Mouse (Mus musculus): ENCODE measurements around the gene Cnpy3. TPM values are rescaled to one million over a fixed set of nuclear protein-coding genes. Genes with fewer than 3 reads are reported as not detected.
"Not testable (repeated sequence)": the region's sequence is repeated elsewhere in the genome, so short reads cannot be mapped to it uniquely, and the experiment has no call there.

Cnpy3 gene
- polyA plus RNA-seq (2015; fragmentation: Nextera tagmentation; extraction: Ambion mirVana) = 59.9 and 64.7 TPM in 2 replicates

- ATAC-seq (replicated peaks; ENCODE audit: low FRiP score, low read depth) (peak; percentile 99), DNase-seq (ENCODE audit: low spot score) (peak; percentile 99)
- Histone ChIP-seq H3K4me3 (replicated peaks; ENCODE audit: low read depth, low read length) (peak within 1 kb of the TSS; percentile 76), H3K36me3 (ENCODE audit: insufficient read depth, low read length) (no peaks in the 10 kb centered on the region), H3K4me1 (replicated peaks; ENCODE audit: insufficient read depth, low read length) (peaks cover 10% of the 10 kb centered on the region; the same call in 1 of the 2 replicates), H3K27me3 (ENCODE audit: insufficient read depth, low read length) (no peaks in the 10 kb centered on the region), H3K9ac (ENCODE audit: low read depth, low read length) (peak within 1 kb of the TSS; percentile 78), H3K9me3 (replicated peaks; ENCODE audit: low read length) (no peaks in the 10 kb centered on the region), H3K4me2 (ENCODE audit: low read length) (peak within 1 kb of the TSS; percentile 81), H3K27ac (peak within 1 kb of the TSS; percentile 93)
- TF ChIP-seq CTCF (IDR thresholded peaks at IDR 0.05; ENCODE audit: low read depth) = no peak
- under 1% methylated on average over 54 of the region's 58 CpGs for WGBS
Measured at GRCm38 (mm10) chr17:46751794-46752556, at the start of gene Cnpy3. Gene Cnpy3 (minus strand): TSS chr17:46752214.

- no peaks in the 10 kb centered on the region for H3K4me1 ChIP-seq (replicated peaks; ENCODE audit: insufficient read depth, low read length)
- peaks cover 35% of the 10 kb centered on the region for H3K36me3 ChIP-seq (ENCODE audit: insufficient read depth, low read length)
- DNase-seq (ENCODE audit: low spot score) (no peak), ATAC-seq (replicated peaks; ENCODE audit: low FRiP score, low read depth) (no peak)
- no peak overlapping the region for H3K27ac ChIP-seq
- TF ChIP-seq CTCF (IDR thresholded peaks at IDR 0.05; ENCODE audit: low read depth) = no peak
- no peaks in the 10 kb centered on the region for H3K27me3 ChIP-seq (ENCODE audit: insufficient read depth, low read length)
- no peak overlapping the region for H3K9ac ChIP-seq (ENCODE audit: low read depth, low read length)
- H3K9me3 ChIP-seq (replicated peaks; ENCODE audit: low read length) = no peaks in the 10 kb centered on the region
- no peak overlapping the region for H3K4me2 ChIP-seq (ENCODE audit: low read length)
- no peak overlapping the region for H3K4me3 ChIP-seq (replicated peaks; ENCODE audit: low read depth, low read length)
- WGBS = 81% methylated on average over 6 of the region's 6 CpGs
Measured at GRCm38 (mm10) chr17:46801761-46802160, 49.7 kb upstream of the Cnpy3 start.

- Histone ChIP-seq H3K4me1 (replicated peaks; ENCODE audit: insufficient read depth, low read length) (no peaks in the 10 kb centered on the region), H3K4me2 (ENCODE audit: low read length) (no peak overlapping the region), H3K27me3 (ENCODE audit: insufficient read depth, low read length) (no peaks in the 10 kb centered on the region), H3K4me3 (replicated peaks; ENCODE audit: low read depth, low read length) (no peak overlapping the region), H3K36me3 (ENCODE audit: insufficient read depth, low read length) (peaks cover 26% of the 10 kb centered on the region), H3K9ac (ENCODE audit: low read depth, low read length) (no peak overlapping the region), H3K27ac (no peak overlapping the region), H3K9me3 (replicated peaks; ENCODE audit: low read length) (no peaks in the 10 kb centered on the region)
- 68% methylated on average over 10 of the region's 10 CpGs for WGBS
- no peak for TF ChIP-seq CTCF (IDR thresholded peaks at IDR 0.05; ENCODE audit: low read depth)
- ATAC-seq (replicated peaks; ENCODE audit: low FRiP score, low read depth) (no peak), DNase-seq (ENCODE audit: low spot score) (no peak)
Measured at GRCm38 (mm10) chr17:46799680-46800079, 47.7 kb upstream of the Cnpy3 start.

- Histone ChIP-seq H3K9me3 (replicated peaks; ENCODE audit: low read length) (no peaks in the 10 kb centered on the region), H3K27me3 (ENCODE audit: insufficient read depth, low read length) (no peaks in the 10 kb centered on the region), H3K4me1 (replicated peaks; ENCODE audit: insufficient read depth, low read length) (no peaks in the 10 kb centered on the region), H3K4me2 (ENCODE audit: low read length) (no peak overlapping the region), H3K9ac (ENCODE audit: low read depth, low read length) (no peak overlapping the region), H3K36me3 (ENCODE audit: insufficient read depth, low read length) (peaks cover 25% of the 10 kb centered on the region), H3K27ac (no peak overlapping the region), H3K4me3 (replicated peaks; ENCODE audit: low read depth, low read length) (no peak overlapping the region)
- WGBS = 45% methylated on average over 4 of the region's 8 CpGs
- DNase-seq (ENCODE audit: low spot score) (peak; percentile 11), ATAC-seq (replicated peaks; ENCODE audit: low FRiP score, low read depth) (no peak)
- no peak for TF ChIP-seq CTCF (IDR thresholded peaks at IDR 0.05; ENCODE audit: low read depth)
Measured at GRCm38 (mm10) chr17:46797386-46797785, 45.4 kb upstream of the Cnpy3 start.

GRCm38 (mm10) chr17:46796743-46797142 lies 44.7 kb upstream of the Cnpy3 start:
- ATAC-seq (replicated peaks; ENCODE audit: low FRiP score, low read depth) = no peak
- 81% methylated on average over 4 of the region's 4 CpGs for WGBS
- peaks cover 23% of the 10 kb centered on the region for H3K36me3 ChIP-seq (ENCODE audit: insufficient read depth, low read length)

GRCm38 (mm10) chr17:46792963-46793362 lies 40.9 kb upstream of the Cnpy3 start:
- no peak for DNase-seq (ENCODE audit: low spot score)
- H3K9me3 ChIP-seq (replicated peaks; ENCODE audit: low read length) = no peaks in the 10 kb centered on the region
- no peaks in the 10 kb centered on the region for H3K36me3 ChIP-seq (ENCODE audit: insufficient read depth, low read length)
- ATAC-seq (replicated peaks; ENCODE audit: low FRiP score, low read depth) = no peak
- no peaks in the 10 kb centered on the region for H3K4me1 ChIP-seq (replicated peaks; ENCODE audit: insufficient read depth, low read length)
- H3K27me3 ChIP-seq (ENCODE audit: insufficient read depth, low read length) = no peaks in the 10 kb centered on the region
- H3K9ac ChIP-seq (ENCODE audit: low read depth, low read length) = no peak overlapping the region
- WGBS = 82% methylated on average over 2 of the region's 2 CpGs
- no peak overlapping the region for H3K4me2 ChIP-seq (ENCODE audit: low read length)
- H3K27ac ChIP-seq = no peak overlapping the region
- TF ChIP-seq CTCF (IDR thresholded peaks at IDR 0.05; ENCODE audit: low read depth) = no peak; the same call in 1 of the 2 replicates
- no peak overlapping the region for H3K4me3 ChIP-seq (replicated peaks; ENCODE audit: low read depth, low read length)

More at GRCm38 (mm10) chr17:46796743-46797142, 44.7 kb upstream of the Cnpy3 start:
- no peak overlapping the region for H3K4me2 ChIP-seq (ENCODE audit: low read length)
- TF ChIP-seq CTCF (IDR thresholded peaks at IDR 0.05; ENCODE audit: low read depth) = no peak
- no peaks in the 10 kb centered on the region for H3K9me3 ChIP-seq (replicated peaks; ENCODE audit: low read length)
- H3K4me3 ChIP-seq (replicated peaks; ENCODE audit: low read depth, low read length) = no peak overlapping the region
- H3K27ac ChIP-seq = no peak overlapping the region
- no peaks in the 10 kb centered on the region for H3K27me3 ChIP-seq (ENCODE audit: insufficient read depth, low read length)
- no peak overlapping the region for H3K9ac ChIP-seq (ENCODE audit: low read depth, low read length)
- no peak for DNase-seq (ENCODE audit: low spot score)
- H3K4me1 ChIP-seq (replicated peaks; ENCODE audit: insufficient read depth, low read length) = no peaks in the 10 kb centered on the region

- H3K36me3 ChIP-seq (ENCODE audit: insufficient read depth, low read length); H3K4me1 ChIP-seq (replicated peaks; ENCODE audit: insufficient read depth, low read length); H3K4me3 ChIP-seq (replicated peaks; ENCODE audit: low read depth, low read length); H3K27ac ChIP-seq; H3K9me3 ChIP-seq (replicated peaks; ENCODE audit: low read length); H3K9ac ChIP-seq (ENCODE audit: low read depth, low read length); DNase-seq (ENCODE audit: low spot score); H3K27me3 ChIP-seq (ENCODE audit: insufficient read depth, low read length); H3K4me2 ChIP-seq (ENCODE audit: low read length); ATAC-seq (replicated peaks; ENCODE audit: low FRiP score, low read depth): not testable (repeated sequence)
- 54% methylated on average over 2 of the region's 2 CpGs for WGBS
Measured at GRCm38 (mm10) chr17:46787974-46788373, 36.0 kb upstream of the Cnpy3 start.

Data from kidney, postnatal 0 days (tissue).